Mouse (Mus musculus) hindbrain, postnatal 0 days (tissue): Measurements from ENCODE around the gene Fibp. TPM values are rescaled to one million over a fixed set of nuclear protein-coding genes. Genes with fewer than 3 reads are reported as not detected.
A peak's percentile ranks its signal among the peaks of the same experiment; 100 is the strongest.

ENCODE experiments used
- ATAC-seq: fragments of 200-750 bp; cut with Nextera tagmentation; 2 replicates; pipeline ENCODE4 v1.8.0; 2017; ENCODE audit warnings: mild to moderate bottlenecking, moderate TSS enrichment, moderate library complexity
- DNase-seq: peaks from one replicate; pipeline ENCODE4 v3.0.0-alpha.2; 2015; ENCODE audit warnings: low spot score
- H3K27ac ChIP-seq: fragments of 300-500 bp; sonication (generic); 2 replicates; pipeline ENCODE4 v1.5.1; 2014; ENCODE audit warnings: mild to moderate bottlenecking
- H3K27me3 ChIP-seq: fragments of 300-500 bp; sonication (generic); 2 replicates; pipeline ENCODE4 v1.6.1; 2014; ENCODE audit warnings: low read length, mixed read lengths; ENCODE audit not compliant: insufficient read depth
- H3K36me3 ChIP-seq: fragments of 300-500 bp; sonication (generic); 2 replicates; pipeline ENCODE4 v1.6.1; 2014; ENCODE audit warnings: low read length, mixed read lengths; ENCODE audit not compliant: insufficient read depth
- H3K4me1 ChIP-seq: fragments of 300-500 bp; sonication (generic); 2 replicates; pipeline ENCODE4 v1.6.1; 2014; ENCODE audit warnings: antibody characterized with exemption, low read length, mixed read lengths; ENCODE audit not compliant: insufficient read depth
- H3K4me2 ChIP-seq: fragments of 300-500 bp; sonication (generic); 2 replicates; pipeline ENCODE4 v1.6.1; 2014; ENCODE audit warnings: low read depth, mild to moderate bottlenecking, low read length, moderate library complexity, mixed read lengths
- H3K4me3 ChIP-seq: fragments of 300-500 bp; sonication (generic); 2 replicates; pipeline ENCODE4 v1.5.1; 2014; ENCODE audit warnings: low read length
- H3K9ac ChIP-seq: fragments of 300-500 bp; sonication (generic); replicated peaks from 2 replicates; pipeline ENCODE4 v1.6.1; 2014; ENCODE audit warnings: mild to moderate bottlenecking, low read length, moderate library complexity, mixed read lengths
- H3K9me3 ChIP-seq: fragments of 300-500 bp; sonication (generic); 2 replicates; pipeline ENCODE4 v1.6.1; 2016; ENCODE audit warnings: low read length, mixed read lengths
- CTCF ChIP-seq: IDR thresholded peaks from 2 replicates; pipeline ENCODE4 v1.5.1; 2016; ENCODE audit warnings: antibody characterized with exemption, control low read depth, low read depth
- WGBS: fragments of 180-500 bp; shearing (Covaris S2); extraction: QIAGEN DNeasy Blood & Tissue Kit; methylation state at CpG from one replicate; pipeline ENCODE4 v1.1.7; 2014; 5-methylcytosine and 5-hydroxymethylcytosine counted together
- polyA plus RNA-seq: library from polyadenylated mRNA; unstranded; fragments of >200 nt; fragmentation: Nextera tagmentation; extraction: Ambion mirVana; gene quantifications from 2 replicates; pipeline ENCODE4 v1.2.1, GENCODE M21; 2015
- total RNA-seq: library from RNA; depleted of rRNA; stranded (reverse); fragments of >200 nt; gene quantifications from 2 replicates; pipeline ENCODE4 v1.2.3, GENCODE M21; 2014

The Fibp gene
- total and polyA plus RNA-seq, 2 experiments from 2014 or later: 103 to 172 TPM

DNA sequence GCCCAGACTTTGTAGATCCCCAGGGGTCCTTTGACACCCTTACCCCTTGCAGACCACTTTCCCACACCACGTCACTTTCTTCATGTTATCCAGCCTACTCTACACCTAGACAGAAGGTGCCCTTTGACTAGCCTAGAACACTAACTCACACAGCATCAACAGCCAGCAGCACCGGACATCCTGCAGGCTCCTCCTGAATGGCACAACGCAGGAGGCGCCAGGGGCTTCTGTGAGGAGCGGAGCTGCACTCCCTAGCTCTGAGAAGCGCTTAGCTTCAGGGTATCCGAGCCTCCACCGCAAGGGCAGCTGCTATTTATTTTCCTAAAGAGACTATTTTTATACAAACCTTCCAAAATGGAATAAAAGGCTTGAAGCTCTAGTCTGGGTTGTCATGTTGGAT is 4.8 kb upstream of the Fibp start:
- no peak for TF ChIP-seq CTCF

DNA sequence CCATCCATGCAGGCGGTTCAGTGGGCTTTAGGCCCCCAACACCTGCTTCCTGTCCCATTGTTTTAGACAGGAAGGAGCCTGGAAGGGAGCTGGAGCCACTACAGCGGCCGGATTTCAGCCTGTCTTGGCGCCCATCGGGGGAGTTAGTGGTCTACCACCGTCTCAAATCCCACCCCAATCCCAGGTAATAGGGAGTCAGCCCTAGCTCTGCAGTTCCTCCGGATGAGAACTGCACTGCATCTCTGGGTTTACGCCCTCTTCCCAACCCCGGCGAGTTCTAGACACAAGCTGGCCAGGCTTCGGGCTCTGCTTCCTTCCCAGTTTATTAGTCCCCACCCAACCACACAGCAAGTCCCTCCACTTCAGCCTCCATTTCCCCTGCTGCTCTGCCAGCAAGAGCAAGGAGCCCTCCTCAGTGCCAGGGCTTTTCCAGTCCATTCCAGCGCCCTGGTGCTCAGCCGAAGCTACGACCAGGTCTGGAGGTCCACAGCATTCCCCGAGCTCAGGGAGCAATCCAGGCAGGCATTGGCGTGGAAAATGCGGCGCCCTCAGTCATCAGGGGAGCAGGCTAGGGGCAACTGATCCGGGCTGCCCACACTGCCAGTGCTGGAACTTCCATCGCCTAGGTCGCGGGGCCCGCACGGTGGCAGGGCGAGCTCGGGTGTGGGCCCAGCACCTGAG is 4.0 kb upstream of the Fibp start:
- peak; percentile 10 for DNase-seq
- H3K9me3 ChIP-seq: no peaks in the 10 kb centered on the region

More for the DNA sequence above, 4.8 kb upstream of the Fibp start:
- 52% methylated on average over 8 of the region's 8 CpGs for WGBS
- ATAC-seq: no peak
- H3K4me3 ChIP-seq: peak overlapping the region; percentile 66
- H3K36me3 ChIP-seq: no peaks in the 10 kb centered on the region
- no peaks in the 10 kb centered on the region for H3K9me3 ChIP-seq
- peaks cover 19% of the 10 kb centered on the region for H3K4me1 ChIP-seq
- H3K27ac ChIP-seq: peak overlapping the region; percentile 99; the same call in 1 of the 2 replicates
- DNase-seq: no peak
- H3K4me2 ChIP-seq: peak overlapping the region; percentile 96
- no peaks in the 10 kb centered on the region for H3K27me3 ChIP-seq
- peak overlapping the region; percentile 82; the same call in 1 of the 2 replicates for H3K9ac ChIP-seq

GRCm38 (mm10) chr19:5456922-5457745 is 3.3 kb upstream of the Fibp start:
- H3K4me1 ChIP-seq: peaks cover 27% of the 10 kb centered on the region
- H3K36me3 ChIP-seq: no peaks in the 10 kb centered on the region
- no peaks in the 10 kb centered on the region for H3K9me3 ChIP-seq
- DNase-seq (peak; percentile 97), ATAC-seq (peak; percentile 94)
- H3K4me3 ChIP-seq: peak overlapping the region; percentile 66
- H3K27ac ChIP-seq: peak overlapping the region; percentile 99
- TF ChIP-seq CTCF: no peak; the same call in 1 of the 2 replicates
- no peaks in the 10 kb centered on the region for H3K27me3 ChIP-seq
- WGBS: under 1% methylated on average over 70 of the region's 70 CpGs
- H3K4me2 ChIP-seq: peak overlapping the region; percentile 96
- H3K9ac ChIP-seq: peak overlapping the region; percentile 82

More for the DNA sequence above, 4.0 kb upstream of the Fibp start:
- Histone ChIP-seq H3K27me3 (no peaks in the 10 kb centered on the region), H3K4me2 (peak overlapping the region; percentile 96), H3K27ac (peak overlapping the region; percentile 99), H3K4me1 (peaks cover 23% of the 10 kb centered on the region), H3K36me3 (no peaks in the 10 kb centered on the region), H3K4me3 (peak overlapping the region; percentile 66), H3K9ac (peak overlapping the region; percentile 82)
- 3% methylated on average over 26 of the region's 26 CpGs for WGBS
- no peak for TF ChIP-seq CTCF
- no peak for ATAC-seq

- TF ChIP-seq CTCF: no peak
- peak within 1 kb of the TSS; percentile 66 for H3K4me3 ChIP-seq
- H3K9me3 ChIP-seq: no peaks in the 10 kb centered on the region
- peak within 1 kb of the TSS; percentile 99 for H3K27ac ChIP-seq
- H3K4me2 ChIP-seq: peak within 1 kb of the TSS; percentile 96
- ATAC-seq (no peak), DNase-seq (no peak)
- H3K4me1 ChIP-seq: peaks cover 27% of the 10 kb centered on the region
- 13% methylated on average over 14 of the region's 14 CpGs for WGBS
- no peaks in the 10 kb centered on the region for H3K27me3 ChIP-seq
- peak within 1 kb of the TSS; percentile 82 for H3K9ac ChIP-seq
- 0 out of 2 replicates have a peak, but pooled peaks cover 4% of the 10 kb centered on the region for H3K36me3 ChIP-seq
These were observed 2.5 kb upstream of the Fibp start, which contains the start of gene Ccdc85b for GRCm38 (mm10) chr19:5457746-5458442. Ccdc85b (minus strand) TSS chr19:5457894.

DNA sequence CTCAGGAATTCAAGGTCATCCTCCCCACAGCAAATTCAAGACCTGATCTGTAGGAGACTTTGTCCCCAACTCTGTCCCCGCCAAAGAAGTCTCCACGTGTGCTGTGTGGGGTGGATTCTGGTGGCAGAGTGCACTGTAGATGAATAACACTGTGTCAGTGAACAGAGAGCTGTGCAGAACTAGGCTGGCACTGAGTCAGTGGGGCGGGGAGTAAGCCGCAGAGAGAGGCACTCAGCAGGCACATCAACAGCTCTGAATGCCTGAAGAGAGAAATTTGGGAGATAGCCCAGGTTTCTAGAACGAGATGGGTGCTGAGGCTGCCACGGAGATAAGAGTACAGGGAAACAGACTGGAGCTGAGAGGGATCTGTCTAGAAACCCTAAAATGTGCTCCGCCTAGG is 1.4 kb upstream of the Fibp start:
- Histone ChIP-seq H3K4me1 (peaks cover 27% of the 10 kb centered on the region), H3K27ac (no peak overlapping the region), H3K9ac (no peak overlapping the region), H3K9me3 (no peaks in the 10 kb centered on the region), H3K36me3 (peaks cover 12% of the 10 kb centered on the region; the same call in 1 of the 2 replicates), H3K4me3 (no peak overlapping the region), H3K4me2 (no peak overlapping the region), H3K27me3 (no peaks in the 10 kb centered on the region)
- no peak for TF ChIP-seq CTCF
- no peak for ATAC-seq
- DNase-seq: no peak
- 66% methylated on average over 7 of the region's 7 CpGs for WGBS

DNA sequence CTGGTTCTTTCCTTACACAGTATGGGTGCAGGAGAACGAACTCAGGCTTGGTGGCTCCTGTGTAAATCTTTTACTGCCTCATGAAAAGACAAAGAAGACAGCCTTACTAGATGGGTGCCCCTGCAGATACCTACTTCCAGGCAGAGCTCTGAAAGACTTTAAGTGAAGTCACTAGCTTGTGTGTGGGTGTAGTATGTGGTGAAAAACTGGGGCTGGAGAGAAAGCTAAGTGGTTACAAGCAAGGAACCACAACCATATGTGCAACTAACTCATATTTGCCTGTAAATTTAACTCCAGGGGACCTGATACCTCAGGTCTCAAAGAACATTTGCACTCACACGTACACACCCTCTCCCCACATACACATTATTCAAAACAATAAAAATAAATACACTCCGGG is 519 bp upstream of the Fibp start:
- H3K27ac ChIP-seq: peak overlapping the region; percentile 65; the same call in 1 of the 2 replicates
- H3K9ac ChIP-seq: peak overlapping the region; percentile 73
- no peak for TF ChIP-seq CTCF
- peaks cover 25% of the 10 kb centered on the region for H3K4me1 ChIP-seq
- peak overlapping the region; percentile 62 for H3K4me3 ChIP-seq
- no peaks in the 10 kb centered on the region for H3K27me3 ChIP-seq
- no peak for DNase-seq
- WGBS: 22% methylated on average over 3 of the region's 3 CpGs
- peak overlapping the region; percentile 79 for H3K4me2 ChIP-seq
- ATAC-seq: no peak
- H3K36me3 ChIP-seq: peaks cover 12% of the 10 kb centered on the region; the same call in 1 of the 2 replicates
- no peaks in the 10 kb centered on the region for H3K9me3 ChIP-seq
